Mouse (Mus musculus) ES-E14 (cell line): ENCODE results near the gene Rnf8.

ENCODE experiments used
- CHD2 ChIP-seq: IDR thresholded peaks from 2 replicates; pipeline ENCODE4 v1.6.1; 2014; ENCODE audit warnings: mild to moderate bottlenecking, low read depth, low read length, inconsistent platforms
- HCFC1 ChIP-seq: IDR thresholded peaks from 2 replicates; pipeline ENCODE4 v1.6.1; 2012; ENCODE audit warnings: low read length, inconsistent platforms, borderline replicate concordance; ENCODE audit not compliant: insufficient read depth
- MAFK ChIP-seq: IDR thresholded peaks from 2 replicates; pipeline ENCODE4 v1.6.1; 2014; ENCODE audit warnings: mild to moderate bottlenecking, low read depth, low read length, inconsistent platforms; ENCODE audit not compliant: insufficient read depth
- ZC3H11A ChIP-seq: IDR thresholded peaks from 2 replicates; pipeline ENCODE4 v1.6.1; 2012; ENCODE audit warnings: low read depth, mild to moderate bottlenecking, inconsistent platforms, low read length, borderline replicate concordance
- ZNF384 ChIP-seq: IDR thresholded peaks from 2 replicates; pipeline ENCODE4 v1.6.1; 2012; ENCODE audit warnings: low read depth, low read length, inconsistent platforms

GRCm38 (mm10) chr17:29662145-29662544 lies 47.6 kb downstream of the Rnf8 start:
- TF ChIP-seq ZNF384 = 0 out of 2 replicates have a peak, but pooled peaks have one; percentile 55
- TF ChIP-seq HCFC1 = no peak
- no peak for TF ChIP-seq CHD2
- no peak for TF ChIP-seq MAFK
- no peak for TF ChIP-seq ZC3H11A
